In the genomic region with DNA sequence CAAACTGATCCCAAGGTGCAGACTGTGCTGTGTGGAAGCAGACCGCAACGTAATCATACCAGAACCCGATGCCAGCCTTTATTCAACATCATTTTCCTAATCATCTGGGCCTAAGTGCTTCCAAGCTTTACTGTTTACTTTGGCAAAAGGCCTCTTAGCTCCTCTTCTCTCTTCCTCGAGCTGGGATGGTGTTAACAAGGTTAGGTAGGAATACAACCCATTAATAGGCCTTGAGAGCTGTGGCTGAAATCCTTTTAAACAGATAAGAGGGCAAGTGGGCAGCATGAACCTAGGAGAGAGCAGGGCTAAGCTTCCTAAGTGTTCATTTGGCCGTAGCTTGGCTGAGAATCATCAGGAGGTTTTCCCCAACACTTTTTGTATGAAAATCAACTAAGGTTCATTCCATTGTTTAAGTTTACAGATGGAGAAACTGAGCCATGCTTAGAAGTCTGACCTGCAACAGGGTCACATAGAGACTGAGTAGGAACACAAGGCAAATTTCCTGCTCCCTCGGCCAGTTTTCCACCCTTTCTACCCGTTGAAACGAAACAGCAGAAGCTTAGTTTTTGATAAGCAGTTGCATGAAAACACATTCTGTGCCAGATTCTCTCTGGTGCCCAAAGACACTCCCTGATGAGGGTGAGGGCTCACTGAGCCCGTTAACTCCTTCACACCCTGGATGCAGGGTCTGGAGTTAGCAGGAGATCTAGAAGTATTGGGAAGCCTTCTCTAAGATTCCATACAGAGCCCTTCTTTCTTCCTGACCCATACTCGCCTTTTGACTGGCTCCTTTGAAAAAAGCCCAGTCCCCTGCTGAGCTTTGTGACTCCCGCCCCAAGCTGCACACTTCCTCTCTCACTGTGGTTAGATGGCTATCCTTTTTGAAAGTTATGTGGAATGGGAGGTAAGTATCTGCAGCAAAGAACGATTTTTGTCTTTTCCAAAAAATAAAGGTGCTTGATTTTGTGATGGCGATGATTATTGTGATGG, we compare ENCODE assay signal across 14 mouse cellular contexts.
DNase-seq lines count a peak whose midpoint lies in the region; ATAC-seq and TF ChIP-seq lines count a peak whose summit lies in the region.
"Had no signal": no experiment of that assay in that cellular context is flagged by ENCODE, and none has a peak within 500 bp of the region (broad histone marks: within the 10 kb centered on the region; RNA-seq: fewer than 3 reads in every experiment).

No protein-coding gene starts in this region.

- 73% methylated on average over 13 of the region's 13 CpGs for WGBS in neural tube, embryonic 15.5 days
- 23% methylated on average over 13 of the region's 13 CpGs for WGBS in heart, embryonic 10.5 days
- 59% methylated on average over 13 of the region's 13 CpGs for WGBS in olfactory bulb, adult 2 months

- H3K27me3 ChIP-seq in neural tube, embryonic 15.5 days (replicated peaks), result no peaks in the 10 kb centered on the region
- peaks cover 11% of the 10 kb centered on the region for H3K27me3 ChIP-seq in heart, embryonic 10.5 days (ENCODE audit: insufficient read depth, poor library complexity, severe bottlenecking)
- H3K27me3 ChIP-seq: intestine, embryonic 15.5 days; lung, embryonic 15.5 days; midbrain, embryonic 13.5 days; neural tube, embryonic 13.5 days; stomach, embryonic 15.5 days had no signal

- DNase-seq in cerebellum, postnatal 10 days, result peak; percentile 4 to 12
- no peak for DNase-seq in cerebellum, postnatal 4 days (ENCODE audit: low spot score in 2 of 2)
- DNase-seq in neural tube, embryonic 10.5 days (ENCODE audit: extremely low spot score, low spot score), result no peak
- DNase-seq in heart, embryonic 10.5 days (ENCODE audit: low spot score), result no peak
- no peak for DNase-seq in embryo, embryonic 9.5 days (ENCODE audit: extremely low spot score)
- no peak for DNase-seq in layer of hippocampus, postnatal 14 days (ENCODE audit: low spot score in 2 of 2)
- DNase-seq: cerebellum, postnatal 36 days had no signal

- no peaks in the 10 kb centered on the region for H3K36me3 ChIP-seq in neural tube, embryonic 15.5 days
- H3K36me3 ChIP-seq in heart, embryonic 10.5 days, result no peaks in the 10 kb centered on the region
- H3K36me3 ChIP-seq: intestine, embryonic 15.5 days; lung, embryonic 15.5 days; midbrain, embryonic 13.5 days; neural tube, embryonic 13.5 days; stomach, embryonic 15.5 days had no signal

- H3K27ac ChIP-seq in neural tube, embryonic 15.5 days (replicated peaks), result 0 out of 2 replicates have a peak overlapping the region, but pooled peaks have one; percentile 29
- peak overlapping the region; percentile 56; the same call in 1 of the 2 replicates for H3K27ac ChIP-seq in heart, embryonic 10.5 days
- H3K27ac ChIP-seq in olfactory bulb, adult 2 months (ENCODE audit: insufficient read depth, low read depth, low read length), result 0 out of 2 replicates have a peak overlapping the region, but pooled peaks have one; percentile 13
- H3K27ac ChIP-seq: intestine, embryonic 15.5 days; lung, embryonic 15.5 days; midbrain, embryonic 13.5 days; neural tube, embryonic 13.5 days; stomach, embryonic 15.5 days had no signal

- no peak overlapping the region for H3K4me2 ChIP-seq in neural tube, embryonic 15.5 days
- H3K4me2 ChIP-seq: intestine, embryonic 15.5 days; lung, embryonic 15.5 days; midbrain, embryonic 13.5 days; neural tube, embryonic 13.5 days; stomach, embryonic 15.5 days had no signal

- no peak for ATAC-seq in neural tube, embryonic 15.5 days (ENCODE audit: low FRiP score)
- ATAC-seq: intestine, embryonic 15.5 days; midbrain, embryonic 13.5 days had no signal

- no peak overlapping the region for H3K4me3 ChIP-seq in neural tube, embryonic 15.5 days (replicated peaks)
- no peak overlapping the region for H3K4me3 ChIP-seq in heart, embryonic 10.5 days
- no peak overlapping the region for H3K4me3 ChIP-seq in olfactory bulb, adult 2 months (ENCODE audit: insufficient read depth, low read depth, low read length)
- H3K4me3 ChIP-seq: intestine, embryonic 15.5 days; lung, embryonic 15.5 days; midbrain, embryonic 13.5 days; neural tube, embryonic 13.5 days; stomach, embryonic 15.5 days had no signal

- no peak overlapping the region for H3K9ac ChIP-seq in neural tube, embryonic 15.5 days (replicated peaks)
- H3K9ac ChIP-seq: intestine, embryonic 15.5 days; lung, embryonic 15.5 days; midbrain, embryonic 13.5 days; neural tube, embryonic 13.5 days; stomach, embryonic 15.5 days had no signal

- H3K9me3 ChIP-seq in neural tube, embryonic 15.5 days (replicated peaks), result no peaks in the 10 kb centered on the region
- no peaks in the 10 kb centered on the region for H3K9me3 ChIP-seq in heart, embryonic 10.5 days
- H3K9me3 ChIP-seq: intestine, embryonic 15.5 days; lung, embryonic 15.5 days; midbrain, embryonic 13.5 days; neural tube, embryonic 13.5 days; stomach, embryonic 15.5 days had no signal

- no peak for TF ChIP-seq POLR2A in olfactory bulb, adult 2 months (IDR thresholded peaks at IDR 0.05; ENCODE audit: insufficient read depth, low read depth, low read length)

- no peak for TF ChIP-seq CTCF in olfactory bulb, adult 2 months (IDR thresholded peaks at IDR 0.05; ENCODE audit: insufficient read depth, low read depth, low read length)

- no peaks in the 10 kb centered on the region for H3K4me1 ChIP-seq in neural tube, embryonic 15.5 days
- H3K4me1 ChIP-seq in heart, embryonic 10.5 days, result peaks cover 33% of the 10 kb centered on the region
- no peaks in the 10 kb centered on the region; the same call in 1 of the 2 replicates for H3K4me1 ChIP-seq in olfactory bulb, adult 2 months (ENCODE audit: control insufficient read depth, insufficient read depth, low read length)
- H3K4me1 ChIP-seq: intestine, embryonic 15.5 days; lung, embryonic 15.5 days; midbrain, embryonic 13.5 days; neural tube, embryonic 13.5 days; stomach, embryonic 15.5 days had no signal

Comparison
In these comparisons a context has a peak if more than half of its experiments do, and no peak if none do; other contexts are left out.
1. DNase-seq: peak in cerebellum, postnatal 10 days (2 of 2); none in cerebellum, postnatal 4 days (0 of 2), neural tube, embryonic 10.5 days (single experiment), heart, embryonic 10.5 days (single experiment), embryo, embryonic 9.5 days (single experiment) and layer of hippocampus, postnatal 14 days (0 of 2).
2. Peak in every context shown above with its lines, with median percentiles within 50 percentile points of each other: H3K27ac ChIP-seq.